Mouse (Mus musculus) frontal cortex, postnatal 25 days (tissue): ENCODE measurements at regions not wholly inside any gene's neighbourhood (a gene's known extent, or its start where the extent isn't known, plus 50 kb on each side); places are given as distances from the start of the nearest gene placed in this dataset.

Experiments
- DNase-seq, 2 experiments: peaks; one replicate each; pipeline ENCODE4 v3.0.0; 2022; ENCODE audit warnings: low spot score in 2 of 2

DNA sequence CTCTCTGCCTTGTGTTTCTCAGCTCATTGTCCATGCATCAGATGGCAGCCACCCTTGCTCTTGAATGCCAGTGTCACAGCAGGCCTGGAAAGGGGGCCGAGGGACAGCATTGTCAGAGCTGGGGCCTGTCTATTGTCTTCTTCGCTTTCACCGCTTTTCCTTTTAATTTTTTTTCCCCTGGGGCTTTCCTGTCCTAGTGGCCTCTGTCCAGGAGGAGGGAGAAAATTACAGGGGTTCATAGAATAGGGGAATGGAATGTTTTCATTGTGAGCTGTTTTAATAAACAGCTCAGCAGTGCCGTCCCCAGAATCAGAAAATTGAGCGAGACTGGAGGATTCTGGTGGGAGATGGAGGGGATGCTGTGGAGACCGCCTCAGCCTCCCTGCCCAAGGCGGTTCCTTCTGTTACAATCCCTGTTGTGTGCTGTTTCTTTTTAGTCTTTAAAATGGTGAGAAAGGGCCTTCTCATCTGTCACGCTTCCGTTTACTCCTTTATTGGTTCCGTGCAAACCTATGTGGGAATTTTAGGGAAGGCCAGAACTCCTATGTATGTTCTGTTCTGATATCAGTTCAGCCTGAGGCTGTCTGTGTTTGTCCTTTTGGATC is 217.2 kb upstream of the Ubash3b start:
- no peak for DNase-seq

DNA sequence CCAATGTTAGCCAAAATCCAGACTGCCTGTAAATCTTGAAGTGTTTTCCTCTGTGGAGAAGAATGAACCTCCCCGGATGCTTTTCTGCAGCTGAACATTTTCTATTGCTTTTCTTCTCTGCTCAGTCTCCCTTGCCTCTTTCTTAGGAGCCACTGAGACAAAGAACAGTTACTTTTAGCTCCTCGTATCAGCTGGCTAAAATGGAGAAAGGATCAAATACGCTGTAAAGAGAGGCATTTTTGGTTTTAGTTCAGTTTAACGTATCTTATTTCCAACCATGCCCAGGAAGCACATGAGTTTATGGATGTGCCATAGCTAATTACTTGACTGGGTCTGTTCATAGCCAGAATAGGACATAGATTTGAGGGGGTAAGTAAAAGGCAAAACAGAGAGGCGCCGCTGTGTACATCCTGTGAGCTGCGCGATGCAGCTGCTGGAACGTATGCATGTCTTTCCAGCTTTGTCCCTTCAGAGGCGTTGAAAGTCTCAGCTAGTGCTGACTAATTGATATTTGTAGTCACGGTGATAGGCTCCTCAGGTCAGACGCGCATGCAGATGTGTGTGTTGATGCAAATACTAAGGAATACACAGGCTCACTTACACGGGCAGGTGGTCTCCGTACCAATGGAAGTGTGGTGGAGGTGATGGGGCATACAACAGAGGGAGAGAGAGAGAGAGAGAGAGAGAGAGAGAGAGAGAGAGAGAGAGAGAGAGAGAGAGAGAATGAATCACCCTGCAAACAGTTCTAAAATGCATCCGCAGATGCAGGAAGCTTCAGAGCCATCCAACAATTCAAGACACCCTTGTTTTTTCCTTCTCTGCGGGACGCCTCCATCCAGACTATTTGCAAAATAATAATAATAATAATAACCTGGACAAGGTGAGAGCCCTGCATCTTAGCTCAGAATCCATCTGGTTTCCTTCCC is 216.5 kb upstream of the Ubash3b start:
- peak; percentile 12 to 19 for DNase-seq

DNA sequence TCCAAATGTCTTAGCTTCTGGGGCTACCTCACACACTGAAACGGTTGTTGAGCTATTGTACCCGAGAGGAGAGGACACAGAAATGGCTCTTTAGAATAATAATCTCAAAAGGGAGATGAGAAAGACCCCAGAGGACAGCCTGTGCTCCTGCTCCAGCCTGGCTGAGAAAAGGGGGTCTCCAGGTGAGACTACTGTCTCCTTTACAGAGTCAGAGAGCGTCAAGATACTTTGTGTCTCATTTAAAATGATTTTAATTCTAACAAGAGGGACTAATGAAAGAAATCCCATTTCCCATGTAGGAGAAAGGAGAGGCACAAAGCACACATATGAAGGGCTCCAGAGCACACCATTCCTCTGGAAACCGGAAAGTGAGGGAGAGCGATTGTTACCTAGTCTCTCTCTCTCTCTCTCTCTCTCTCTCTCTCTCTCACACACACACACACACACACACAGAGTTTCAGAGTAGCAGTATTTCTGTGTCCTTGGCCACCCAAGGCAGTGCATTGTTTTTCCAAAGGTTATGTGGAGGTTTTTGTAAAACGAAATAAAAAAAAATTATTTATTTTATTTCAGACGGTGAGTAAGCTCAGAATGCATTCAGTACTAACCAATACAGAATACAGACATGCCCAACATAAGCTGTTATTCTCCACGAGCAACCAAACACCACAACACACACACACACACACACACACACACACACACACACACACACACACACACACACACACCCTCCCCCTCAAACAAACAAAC is 215.6 kb upstream of the Ubash3b start:
- no peak for DNase-seq

DNA sequence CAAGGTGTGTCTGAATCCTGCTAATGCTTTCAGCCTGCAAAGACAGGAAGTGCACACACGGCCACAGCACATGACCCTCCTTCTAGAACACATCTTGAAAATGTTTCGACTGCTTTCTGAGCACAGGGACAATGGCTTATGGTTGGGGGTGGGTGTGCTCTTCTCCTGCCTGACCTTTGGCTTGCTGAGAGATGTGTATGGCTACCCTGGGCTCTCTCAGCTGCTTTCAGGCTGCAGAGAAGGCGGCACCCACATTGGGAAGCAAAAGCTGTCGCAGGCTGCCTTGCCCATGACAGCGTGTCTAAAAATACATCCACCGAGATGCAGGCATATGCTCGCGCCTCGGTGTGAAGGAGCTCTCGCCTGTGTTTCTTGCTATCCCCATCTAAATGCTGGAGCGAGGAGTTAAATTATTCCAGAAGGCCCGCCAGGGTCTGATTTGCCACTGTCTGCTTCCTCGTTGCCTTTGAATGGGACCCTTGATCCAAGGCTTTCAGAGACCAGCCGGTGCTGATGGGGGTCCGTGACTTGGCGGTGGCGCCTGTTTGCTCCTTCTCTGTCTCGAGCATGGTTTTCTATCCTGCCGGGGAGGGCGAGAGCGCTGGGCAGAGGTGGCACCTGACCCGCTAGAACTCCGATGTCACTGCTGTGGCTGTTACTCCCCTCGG is 214.6 kb upstream of the Ubash3b start:
- peak; percentile 61 for DNase-seq

DNA sequence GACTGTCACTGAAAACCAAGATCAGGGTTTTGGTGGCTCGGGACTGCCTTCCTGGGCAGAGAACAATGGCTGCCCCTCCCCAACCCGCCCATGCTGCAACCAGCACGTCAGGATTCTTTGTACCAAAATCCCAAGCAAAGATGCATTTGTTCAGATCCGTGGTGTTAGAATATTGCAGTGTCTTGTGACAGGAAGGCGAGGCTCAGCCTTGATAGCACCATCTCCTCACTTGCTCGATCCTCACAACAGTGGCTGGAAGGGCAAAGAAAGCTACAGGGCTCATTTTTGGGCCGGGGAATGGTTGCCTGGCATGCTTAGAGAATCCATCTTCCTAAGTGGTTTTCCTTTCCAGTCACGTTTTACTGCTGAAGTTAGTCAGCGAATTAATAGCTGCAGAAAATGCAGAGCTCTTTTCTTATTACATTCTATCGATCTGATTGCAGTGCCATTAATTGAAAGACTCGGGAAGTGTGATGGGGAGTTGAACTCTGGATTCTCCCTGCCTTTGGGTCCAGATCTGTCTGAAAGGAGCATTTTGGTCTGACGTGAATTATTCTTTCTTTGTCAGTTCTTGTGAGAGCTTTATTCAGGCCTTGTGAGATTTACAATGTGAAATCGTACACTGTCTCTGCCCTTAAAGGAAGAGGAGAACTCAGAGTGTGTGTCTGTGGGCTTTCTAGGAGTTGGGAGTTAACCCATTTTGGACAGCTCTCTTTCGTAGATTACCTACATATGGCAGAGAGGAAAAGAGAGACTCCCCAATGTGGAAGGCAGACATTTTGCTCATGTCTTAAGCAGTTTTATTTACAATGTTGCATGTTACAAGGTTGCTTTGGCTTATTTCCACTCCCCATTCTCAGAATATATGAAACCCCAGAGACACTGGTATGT is 213.3 kb upstream of the Ubash3b start:
- no peak for DNase-seq

DNA sequence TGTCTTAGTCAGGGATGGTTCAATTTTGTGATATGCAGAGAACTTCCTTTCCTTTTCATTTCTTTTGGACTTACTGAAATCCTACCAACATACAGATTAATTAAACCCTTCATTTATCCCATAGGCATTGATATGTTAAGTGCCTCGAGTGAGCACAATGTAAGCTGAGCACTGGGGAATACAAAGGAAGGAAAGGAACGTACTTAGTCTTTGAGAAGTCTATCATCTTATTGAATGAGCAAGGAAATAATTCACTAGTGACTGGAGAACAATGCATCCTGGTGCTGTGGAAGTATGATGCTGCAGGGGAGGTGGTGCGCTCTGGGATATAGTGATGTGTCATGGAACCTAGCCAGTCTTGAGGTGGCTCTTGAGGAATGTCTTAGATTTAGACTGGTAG is 204.9 kb upstream of the Ubash3b start:
- DNase-seq = no peak

DNA sequence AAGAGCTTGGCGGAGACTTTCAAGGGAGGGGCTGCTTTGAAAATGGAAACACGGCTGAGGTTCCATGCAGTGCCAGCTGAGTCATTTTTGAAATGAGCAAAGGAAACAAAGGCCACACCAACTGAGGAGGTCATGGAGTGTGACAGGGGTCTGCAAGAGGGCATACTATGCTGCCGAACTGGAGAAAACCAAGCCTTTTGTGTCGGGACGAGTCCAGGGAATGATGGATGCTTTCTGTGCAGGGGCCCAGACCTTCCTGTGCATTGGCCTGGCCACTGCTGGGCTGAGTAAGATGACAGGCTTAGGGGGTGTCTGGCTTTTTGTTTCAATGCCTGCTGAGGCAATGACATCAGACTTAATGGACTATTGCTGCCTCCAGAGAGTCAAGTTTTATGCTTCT is 203.8 kb upstream of the Ubash3b start:
- no peak for DNase-seq

DNA sequence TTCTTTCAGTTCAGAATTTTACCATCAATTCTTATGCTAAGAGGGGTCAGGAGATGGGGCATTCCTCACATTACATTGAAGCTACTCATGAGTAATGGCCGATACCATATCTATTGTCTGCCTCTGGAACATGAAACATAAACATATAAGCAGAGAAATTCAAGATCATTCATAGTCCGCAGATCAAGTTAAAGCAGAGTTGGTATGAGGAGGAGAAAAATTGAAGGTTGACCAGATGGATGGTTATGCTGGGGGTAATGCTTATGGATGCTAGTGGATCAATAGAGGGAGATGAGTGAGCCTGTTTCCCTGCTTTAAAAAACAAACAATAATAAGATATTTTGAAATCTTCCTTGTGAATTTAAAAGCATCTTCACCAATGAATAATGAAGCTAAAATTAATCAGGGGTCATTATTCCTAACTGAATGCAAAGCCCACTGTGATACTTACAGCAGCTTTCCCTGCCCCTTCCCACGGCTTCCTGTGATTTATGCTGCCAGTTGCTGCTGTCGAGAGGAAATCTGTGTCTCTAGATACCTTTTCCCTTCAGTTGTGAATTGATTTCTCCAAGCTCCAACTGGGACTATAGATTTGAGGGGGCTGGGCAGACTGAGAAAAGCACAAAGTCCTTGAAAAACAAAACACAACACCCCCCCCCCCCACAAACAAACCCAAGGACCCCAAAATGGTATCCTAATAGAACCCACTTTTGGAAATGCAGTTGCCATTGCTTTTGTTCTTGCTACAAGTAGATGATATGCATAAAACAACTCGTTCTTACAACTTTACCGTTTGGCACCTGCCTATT is 203.1 kb upstream of the Ubash3b start:
- DNase-seq = no peak

DNA sequence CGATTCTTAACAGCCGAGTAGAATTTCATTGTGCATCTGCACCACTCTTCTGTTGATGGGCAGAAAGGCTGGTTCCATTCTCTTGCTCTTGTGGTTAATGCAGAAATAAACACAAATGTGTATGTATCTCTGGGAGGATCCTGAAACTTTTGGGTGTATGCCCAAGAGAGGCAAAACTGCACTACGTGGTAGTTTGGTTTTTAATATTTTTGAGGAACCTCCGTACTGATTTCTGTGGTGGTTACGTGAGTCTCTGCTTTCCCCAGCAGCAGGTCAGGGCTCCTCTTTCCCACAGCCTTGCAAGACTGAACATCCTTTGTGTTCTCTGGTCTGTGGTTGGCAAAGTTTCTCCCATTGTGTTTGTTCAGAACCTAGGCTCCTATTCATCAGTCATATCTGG is 198.9 kb upstream of the Ubash3b start:
- DNase-seq = no peak

DNA sequence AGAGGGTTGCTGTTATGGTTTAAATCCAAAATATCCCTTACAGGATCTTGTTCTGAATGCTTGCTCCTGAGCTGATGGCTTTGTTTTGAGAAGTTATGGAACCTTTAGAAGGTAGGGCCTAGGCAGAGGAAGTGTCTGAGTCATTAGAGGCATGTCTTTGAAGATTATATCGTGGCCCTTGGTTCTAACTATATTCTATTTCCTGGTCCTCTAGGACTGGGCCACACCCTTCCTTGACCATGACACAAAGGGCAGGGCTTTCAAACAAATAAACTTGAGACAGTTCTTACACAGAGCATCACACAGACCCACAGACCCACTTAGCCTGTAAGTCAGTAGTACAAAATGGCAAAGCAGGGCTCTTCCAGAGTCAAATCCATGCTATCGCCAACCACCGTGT is 197.8 kb upstream of the Ubash3b start:
- DNase-seq = no peak

DNA sequence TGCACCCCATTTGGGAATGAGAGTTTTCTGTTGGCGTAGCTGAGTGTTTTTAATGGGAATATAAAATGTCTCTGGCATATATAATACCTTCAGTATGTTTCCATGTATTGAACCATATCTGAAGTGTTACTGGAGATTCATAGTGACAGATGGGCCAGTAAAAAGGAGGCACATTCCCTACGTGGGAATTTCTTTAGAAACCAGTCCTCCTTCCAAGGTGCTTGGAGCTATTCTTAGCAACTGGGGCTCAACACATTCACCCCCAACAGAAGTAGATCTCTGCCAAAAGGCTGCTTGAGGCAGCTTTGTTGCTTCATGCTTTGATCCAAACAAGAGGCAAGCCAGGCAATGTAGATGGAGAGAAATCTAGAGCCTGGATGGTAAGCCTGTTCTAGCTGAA is 183.8 kb upstream of the Ubash3b start:
- DNase-seq = no peak

DNA sequence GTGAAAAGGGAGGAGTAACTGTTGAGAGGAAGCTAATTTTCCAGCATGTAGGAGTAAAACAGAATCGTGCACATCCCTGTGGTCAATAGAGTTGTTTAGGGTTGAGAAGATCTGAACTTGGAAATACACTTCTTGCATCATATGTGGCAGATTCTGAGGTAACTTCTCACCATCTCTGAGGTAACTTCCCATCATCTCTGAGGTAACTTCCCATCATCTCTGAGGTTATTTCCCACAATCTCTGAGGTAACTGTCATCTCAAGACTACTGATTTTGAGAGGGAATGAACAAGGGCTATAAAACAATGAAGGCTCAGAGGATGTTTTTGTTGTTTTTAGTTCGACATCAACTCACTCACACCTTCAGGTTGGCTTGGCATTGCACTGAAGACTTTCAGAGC is 175.9 kb upstream of the Ubash3b start:
- DNase-seq = no peak

DNA sequence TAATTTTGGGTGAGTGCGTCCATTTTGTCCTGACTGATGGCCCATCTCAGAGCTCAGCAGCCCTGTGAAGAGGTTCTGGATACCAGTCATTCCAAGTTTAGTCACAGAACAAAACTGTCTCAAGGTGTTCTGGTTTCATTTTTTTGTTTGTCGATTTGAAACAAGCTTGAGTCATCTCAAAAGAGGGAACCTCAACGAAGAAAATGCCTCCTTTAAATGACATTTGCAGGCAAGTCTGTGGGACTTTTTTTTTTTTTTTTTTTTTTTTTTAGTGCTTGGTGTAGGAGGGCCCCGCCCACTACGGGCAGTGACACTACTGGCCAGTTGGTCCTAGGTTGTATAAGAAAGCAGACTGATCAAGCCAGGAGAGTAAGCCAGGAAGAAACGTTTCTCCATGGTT is 175.3 kb upstream of the Ubash3b start:
- no peak for DNase-seq

DNA sequence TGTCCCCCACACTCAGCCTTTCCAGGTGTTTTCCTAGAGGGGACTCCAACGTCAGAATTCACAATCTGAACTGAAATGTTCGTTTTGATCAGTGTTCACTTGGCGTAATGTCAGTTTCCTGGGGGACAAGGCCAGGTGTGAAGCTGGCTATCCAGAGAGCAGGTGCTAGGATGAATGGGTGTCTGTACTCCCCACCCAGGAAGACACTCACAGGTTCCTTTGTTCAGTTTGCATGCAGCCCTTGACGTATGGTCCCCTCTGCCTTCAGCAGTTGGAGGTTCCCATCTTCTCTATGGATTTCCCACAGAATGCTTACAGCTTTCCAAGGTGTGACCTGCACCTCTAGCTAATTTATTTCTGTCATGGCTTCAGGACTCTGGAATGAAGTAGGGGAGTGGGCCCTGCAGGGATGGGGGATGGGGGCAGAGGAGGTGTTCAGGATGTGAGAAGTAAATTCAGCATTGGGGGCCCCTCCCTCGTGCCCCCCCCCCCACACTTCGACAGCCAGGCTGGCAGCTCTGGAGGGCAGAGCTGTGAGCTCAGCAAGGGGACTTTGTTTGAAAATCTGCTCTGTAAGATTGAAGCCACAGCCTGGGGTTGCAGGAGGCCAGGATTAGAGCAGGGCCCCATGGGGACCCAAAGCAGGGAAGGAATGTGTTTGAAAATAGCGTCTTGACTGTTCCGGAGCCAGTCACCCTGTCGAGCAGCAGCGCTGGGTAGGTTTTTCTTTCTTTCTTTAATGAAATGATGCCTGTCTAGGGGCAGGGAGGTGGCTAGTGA is 173.2 kb upstream of the Ubash3b start:
- DNase-seq = no peak

DNA sequence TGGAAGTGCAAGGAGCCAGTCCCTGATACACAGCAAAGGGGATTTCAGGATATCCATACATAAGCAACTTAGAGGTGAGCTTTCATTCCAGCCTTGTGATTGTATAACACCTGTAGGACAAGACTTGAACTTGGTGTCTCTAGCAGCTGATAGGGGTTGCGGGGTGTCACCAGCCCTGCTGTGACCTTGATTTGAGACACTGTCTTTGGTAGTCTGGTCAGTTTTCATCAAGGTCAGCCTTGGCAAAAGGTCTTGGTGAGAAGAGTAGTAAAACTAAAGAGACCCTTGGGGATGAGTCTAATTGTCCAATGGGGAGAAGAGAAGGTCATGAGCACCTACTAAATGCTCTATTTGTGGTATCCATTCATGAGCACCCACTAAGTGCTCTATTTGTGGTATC is 172.0 kb upstream of the Ubash3b start:
- no peak for DNase-seq

DNA sequence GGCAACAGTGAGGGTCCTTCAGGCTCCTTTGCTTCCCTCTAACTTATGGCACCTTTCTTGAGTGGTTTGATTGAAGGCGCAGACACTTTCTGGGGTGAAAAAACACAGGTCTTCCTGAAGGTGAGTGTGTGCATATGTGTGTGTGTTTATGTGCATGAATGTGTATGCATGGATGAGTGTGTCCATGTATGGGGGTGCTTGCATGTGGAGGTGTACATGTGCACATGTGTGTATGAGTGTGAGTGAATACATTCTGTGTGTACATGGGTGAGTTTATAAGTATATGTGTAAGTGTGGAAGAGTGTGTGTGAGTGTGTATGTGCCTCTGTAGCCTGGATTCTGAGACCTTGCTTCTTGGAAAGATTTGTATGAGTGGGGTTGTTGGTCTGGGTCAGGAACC is 167.5 kb upstream of the Ubash3b start:
- no peak for DNase-seq

DNA sequence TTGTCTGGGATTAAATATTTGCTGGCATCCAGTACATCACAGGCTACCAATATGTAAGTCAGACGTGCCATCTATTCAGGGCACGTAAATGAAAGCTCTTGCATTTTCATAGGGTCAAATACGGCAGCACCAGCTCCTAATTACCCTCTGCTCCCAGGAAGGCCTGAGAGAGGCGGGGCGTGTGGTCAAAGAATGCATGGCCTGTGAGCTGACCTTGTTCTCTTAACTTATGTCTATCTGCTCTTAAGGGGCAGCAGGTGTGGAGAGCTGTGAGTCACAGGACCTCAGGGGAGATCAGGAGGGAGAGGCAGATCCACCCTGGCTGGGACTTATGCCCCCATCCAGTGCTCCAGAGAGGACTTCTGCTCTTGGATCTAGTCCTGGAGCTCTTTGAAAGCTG is 167.0 kb upstream of the Ubash3b start:
- DNase-seq = no peak

DNA sequence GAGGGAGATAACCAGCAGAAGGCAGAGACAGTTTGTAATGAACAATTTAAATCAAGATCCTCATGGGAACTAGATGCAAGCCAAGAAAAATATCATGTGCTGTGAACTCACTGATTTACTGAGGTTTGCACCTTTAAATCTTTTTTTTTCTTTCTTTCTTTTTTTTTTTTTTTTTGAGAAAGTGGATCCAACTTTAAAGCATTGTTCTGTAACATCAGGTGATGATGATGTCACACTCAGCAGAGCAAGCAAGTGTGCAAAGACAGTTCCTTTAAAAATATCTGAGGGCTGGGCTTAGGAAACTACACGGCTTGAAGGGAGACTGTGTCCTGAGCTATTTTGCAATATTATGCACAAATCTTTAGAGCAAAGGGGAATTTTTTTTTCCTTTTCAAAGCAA is 166.6 kb upstream of the Ubash3b start:
- DNase-seq = no peak

DNA sequence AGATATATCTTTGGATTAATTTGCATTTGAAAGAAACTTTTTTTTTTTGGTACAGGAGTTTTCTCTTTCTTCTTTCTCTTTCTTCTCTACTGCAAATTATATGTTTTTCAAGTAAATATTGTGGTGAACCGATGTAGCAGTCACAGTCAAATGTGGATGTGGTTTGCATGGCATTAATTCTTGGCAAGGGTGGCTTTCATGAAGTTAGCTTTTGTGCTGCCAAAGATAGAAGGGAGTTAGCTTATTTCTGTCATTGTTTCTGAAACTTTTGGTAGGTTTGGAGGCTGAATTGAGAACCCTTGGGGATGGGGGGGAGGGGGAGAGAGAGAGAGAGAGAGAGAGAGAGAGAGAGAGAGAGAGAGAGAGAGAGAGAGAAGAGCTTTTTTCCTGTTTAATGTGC is 166.1 kb upstream of the Ubash3b start:
- no peak for DNase-seq
